Mouse (Mus musculus) embryonic facial prominence, embryonic 15.5 days (tissue): Measurements from ENCODE around the gene Egflam. TPM values are rescaled to one million over a fixed set of nuclear protein-coding genes. Genes with fewer than 3 reads are reported as not detected.

ENCODE experiments used
- ATAC-seq: fragments of 200-750 bp; cut with Nextera tagmentation; 2 replicates; pipeline ENCODE4 v1.8.0; 2017; ENCODE audit warnings: low read depth, moderate TSS enrichment; ENCODE audit not compliant: insufficient number of reproducible peaks, low FRiP score, low TSS enrichment
- H3K27ac ChIP-seq: fragments of 300-500 bp; sonication (generic); replicated peaks from 2 replicates; pipeline ENCODE4 v1.5.1; 2015; ENCODE audit warnings: mild to moderate bottlenecking, inconsistent platforms
- H3K27me3 ChIP-seq: fragments of 300-500 bp; sonication (generic); 2 replicates; pipeline ENCODE4 v1.6.1; 2015; ENCODE audit warnings: inconsistent platforms
- H3K36me3 ChIP-seq: fragments of 300-500 bp; sonication (generic); 2 replicates; pipeline ENCODE4 v1.6.1; 2015; ENCODE audit warnings: mild to moderate bottlenecking, inconsistent platforms
- H3K4me1 ChIP-seq: fragments of 300-500 bp; sonication (generic); 2 replicates; pipeline ENCODE4 v1.6.1; 2015; ENCODE audit warnings: inconsistent platforms
- H3K4me2 ChIP-seq: fragments of 300-500 bp; sonication (generic); replicated peaks from 2 replicates; pipeline ENCODE4 v1.6.1; 2015; ENCODE audit warnings: mild to moderate bottlenecking, inconsistent platforms
- H3K4me3 ChIP-seq: fragments of 300-500 bp; sonication (generic); replicated peaks from 2 replicates; pipeline ENCODE4 v1.5.1; 2015; ENCODE audit warnings: mild to moderate bottlenecking, inconsistent platforms
- H3K9ac ChIP-seq: fragments of 300-500 bp; sonication (generic); 2 replicates; pipeline ENCODE4 v1.6.1; 2015; ENCODE audit warnings: inconsistent platforms
- H3K9me3 ChIP-seq: fragments of 300-500 bp; sonication (generic); replicated peaks from 2 replicates; pipeline ENCODE4 v1.6.1; 2016; ENCODE audit warnings: inconsistent platforms
- WGBS: fragments of 180-500 bp; shearing (Covaris S2); methylation state at CpG from one replicate; pipeline ENCODE4 v1.1.7; 2015; 5-methylcytosine and 5-hydroxymethylcytosine counted together
- polyA plus RNA-seq: library from polyadenylated mRNA; unstranded; fragments of >200 nt; fragmentation: Nextera tagmentation; extraction: Ambion mirVana; gene quantifications from 2 replicates; pipeline ENCODE4 v1.2.1, GENCODE M21; 2015

The Egflam gene
- polyA plus RNA-seq, 1 experiment from 2014 or later: 17.8 TPM

DNA sequence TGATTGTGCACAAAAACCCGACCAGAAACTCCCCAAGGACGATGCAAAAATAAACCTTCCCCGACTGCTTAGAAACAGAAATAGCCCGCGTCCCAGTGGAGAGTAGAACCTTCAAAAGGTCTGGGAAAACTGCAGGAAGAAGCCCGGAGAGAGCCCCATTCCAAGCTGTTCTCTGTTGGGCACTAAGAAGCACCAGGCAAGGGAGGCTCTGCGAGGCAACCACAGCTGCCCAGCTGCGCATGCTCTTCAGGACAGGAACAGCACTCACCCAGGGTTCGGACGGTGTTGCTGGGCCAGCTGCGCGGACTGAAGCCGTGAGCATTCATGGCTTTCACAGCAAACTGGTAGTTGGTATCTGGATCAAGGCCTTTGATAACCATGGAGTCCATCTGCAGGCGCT lies 108.7 kb downstream of the Egflam start:
- H3K27me3 ChIP-seq: no peaks in the 10 kb centered on the region
- ATAC-seq: no peak
- H3K4me3 ChIP-seq: no peak overlapping the region
- no peaks in the 10 kb centered on the region for H3K9me3 ChIP-seq
- H3K27ac ChIP-seq: no peak overlapping the region
- no peak overlapping the region for H3K9ac ChIP-seq
- no peak overlapping the region for H3K4me2 ChIP-seq
- H3K36me3 ChIP-seq: no peaks in the 10 kb centered on the region
- H3K4me1 ChIP-seq: no peaks in the 10 kb centered on the region
- 70% methylated on average over 14 of the region's 14 CpGs for WGBS

DNA sequence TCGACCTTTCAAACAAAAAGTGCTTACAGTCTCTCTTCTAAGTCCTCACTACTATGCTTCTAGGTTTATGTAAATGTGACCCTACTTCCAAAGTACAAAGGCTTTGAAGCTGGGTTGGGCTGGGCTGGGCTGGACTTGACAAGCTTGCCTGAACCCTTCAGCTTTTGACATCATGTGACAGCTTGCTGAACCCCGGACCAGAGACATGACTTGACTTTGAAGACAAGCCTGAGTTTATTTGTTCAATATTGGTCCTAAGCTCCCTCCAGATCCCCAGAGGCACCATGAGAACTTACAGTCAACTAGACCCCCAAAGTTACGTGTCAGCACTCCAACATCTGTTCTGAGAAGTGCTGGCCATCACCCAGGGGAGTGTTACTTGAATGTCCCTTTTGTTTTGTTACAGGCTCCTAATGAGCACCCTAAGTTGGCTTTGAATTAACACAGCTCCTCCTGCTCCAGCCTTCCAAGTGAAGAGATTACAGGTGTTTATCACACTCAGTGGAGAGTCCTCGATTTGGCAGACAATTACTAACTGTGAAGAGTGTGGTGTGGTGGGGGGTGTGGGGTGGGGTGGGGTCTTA lies 109.3 kb downstream of the Egflam start:
- H3K9ac ChIP-seq: no peak overlapping the region
- H3K4me1 ChIP-seq: no peaks in the 10 kb centered on the region
- ATAC-seq: no peak
- H3K27me3 ChIP-seq: no peaks in the 10 kb centered on the region
- no peak overlapping the region for H3K4me3 ChIP-seq
- no peaks in the 10 kb centered on the region for H3K9me3 ChIP-seq
- no peak overlapping the region for H3K27ac ChIP-seq
- H3K36me3 ChIP-seq: no peaks in the 10 kb centered on the region
- H3K4me2 ChIP-seq: no peak overlapping the region
- WGBS: 39% methylated on average over 4 of the region's 4 CpGs

DNA sequence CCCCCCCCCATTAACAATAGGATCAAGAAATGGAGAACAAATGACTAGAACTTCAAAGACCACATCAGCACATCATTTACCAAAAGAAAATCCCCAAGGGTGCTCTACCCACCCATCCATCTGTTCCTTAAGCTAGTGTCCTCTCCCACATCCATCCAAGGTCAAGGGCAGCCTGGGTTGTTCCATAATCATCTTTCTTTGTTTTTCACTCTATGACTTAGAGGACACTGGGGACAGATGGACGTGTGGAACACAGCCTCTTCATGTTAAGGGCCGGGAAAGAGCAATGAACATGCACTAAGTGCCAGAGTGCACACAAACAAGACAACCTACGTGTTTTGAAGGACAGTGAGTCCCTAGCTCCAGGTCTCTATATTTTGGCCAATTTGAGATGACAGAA lies 110.3 kb downstream of the Egflam start:
- H3K27ac ChIP-seq: no peak overlapping the region
- H3K27me3 ChIP-seq: no peaks in the 10 kb centered on the region
- 84% methylated on average over 3 of the region's 3 CpGs for WGBS
- no peaks in the 10 kb centered on the region for H3K4me1 ChIP-seq
- no peak overlapping the region for H3K4me3 ChIP-seq
- no peak overlapping the region for H3K4me2 ChIP-seq
- H3K36me3 ChIP-seq: no peaks in the 10 kb centered on the region
- no peak overlapping the region for H3K9ac ChIP-seq
- H3K9me3 ChIP-seq: no peaks in the 10 kb centered on the region
- ATAC-seq: no peak

- 65% methylated on average over 6 of the region's 6 CpGs for WGBS
- Histone ChIP-seq H3K27ac (no peak overlapping the region), H3K36me3 (no peaks in the 10 kb centered on the region), H3K27me3 (no peaks in the 10 kb centered on the region), H3K9ac (no peak overlapping the region), H3K9me3 (no peaks in the 10 kb centered on the region), H3K4me2 (no peak overlapping the region), H3K4me1 (no peaks in the 10 kb centered on the region), H3K4me3 (no peak overlapping the region)
- no peak for ATAC-seq
These were observed 116.6 kb downstream of the Egflam start for GRCm38 (mm10) chr15:7281579-7281978.

DNA sequence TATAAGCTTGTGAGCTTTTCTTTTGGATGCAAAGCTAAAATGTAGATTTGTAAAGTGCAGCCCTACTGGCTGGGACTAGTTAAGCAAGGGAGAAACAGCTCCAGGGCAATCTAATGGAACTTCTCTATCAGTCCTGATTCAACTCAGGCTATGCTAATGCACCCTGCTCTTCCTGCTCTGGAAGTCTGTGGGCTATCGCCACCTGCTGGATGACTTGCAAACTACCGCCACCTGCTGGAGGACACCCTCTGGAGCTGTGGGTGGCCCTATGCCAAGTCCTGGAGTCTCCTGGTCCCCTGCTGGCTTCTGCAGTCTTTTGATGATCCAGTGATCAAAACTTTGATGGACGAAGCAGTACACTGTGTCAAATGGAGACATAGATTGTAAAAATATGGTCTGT lies 134.4 kb downstream of the Egflam start:
- H3K27me3 ChIP-seq: no peaks in the 10 kb centered on the region
- no peaks in the 10 kb centered on the region for H3K4me1 ChIP-seq
- WGBS: 5% methylated on average over 3 of the region's 3 CpGs
- no peak for ATAC-seq
- H3K9me3 ChIP-seq: no peaks in the 10 kb centered on the region
- no peak overlapping the region for H3K4me3 ChIP-seq
- no peak overlapping the region for H3K9ac ChIP-seq
- H3K27ac ChIP-seq: no peak overlapping the region
- H3K4me2 ChIP-seq: no peak overlapping the region
- H3K36me3 ChIP-seq: no peaks in the 10 kb centered on the region

DNA sequence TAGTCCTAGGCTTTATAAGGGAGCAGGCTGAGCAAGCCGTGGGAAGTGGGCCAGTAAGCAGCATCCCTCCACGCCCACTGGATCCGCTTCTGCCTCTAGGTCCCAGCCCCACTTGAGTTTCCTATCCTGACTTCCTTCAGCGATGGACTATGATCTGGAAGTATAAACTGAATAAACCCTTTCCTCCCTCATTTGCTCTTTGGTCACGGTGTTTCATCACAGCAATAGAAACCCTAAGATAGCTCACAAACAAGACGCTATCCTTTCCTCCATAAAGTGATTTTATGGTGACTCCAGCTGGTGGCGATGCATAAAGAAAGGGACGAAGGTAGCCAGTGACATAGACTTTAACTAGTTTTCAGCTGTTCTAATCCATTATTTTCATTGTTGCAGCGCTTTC lies 134.9 kb downstream of the Egflam start:
- no peaks in the 10 kb centered on the region for H3K4me1 ChIP-seq
- no peaks in the 10 kb centered on the region for H3K27me3 ChIP-seq
- no peak overlapping the region for H3K4me3 ChIP-seq
- ATAC-seq: no peak
- H3K36me3 ChIP-seq: no peaks in the 10 kb centered on the region
- no peaks in the 10 kb centered on the region for H3K9me3 ChIP-seq
- no peak overlapping the region for H3K9ac ChIP-seq
- WGBS: 91% methylated on average over 9 of the region's 9 CpGs
- no peak overlapping the region for H3K4me2 ChIP-seq
- H3K27ac ChIP-seq: no peak overlapping the region

DNA sequence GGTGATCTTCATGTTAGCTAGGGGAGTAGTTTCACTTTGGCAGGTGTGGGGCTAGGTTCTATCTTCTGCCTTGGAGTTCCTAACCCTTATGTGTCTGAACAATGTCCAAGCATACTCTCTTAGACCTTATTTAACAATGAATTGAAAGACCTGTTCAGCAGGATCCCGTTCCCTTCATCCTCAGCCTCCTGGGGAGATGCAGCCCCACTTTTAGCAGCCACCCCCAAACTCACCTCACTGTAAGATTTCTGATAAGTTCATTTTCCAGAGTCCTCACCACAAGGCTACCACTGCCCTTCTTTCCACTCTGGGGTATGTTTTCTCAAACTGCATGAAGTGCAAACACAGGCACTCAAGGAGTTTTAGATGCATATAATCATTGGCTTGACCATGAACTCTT lies 136.8 kb downstream of the Egflam start:
- Histone ChIP-seq H3K27ac (no peak overlapping the region), H3K9me3 (no peaks in the 10 kb centered on the region), H3K36me3 (no peaks in the 10 kb centered on the region), H3K4me3 (no peak overlapping the region), H3K4me1 (no peaks in the 10 kb centered on the region), H3K9ac (no peak overlapping the region), H3K4me2 (no peak overlapping the region), H3K27me3 (no peaks in the 10 kb centered on the region)
- ATAC-seq: no peak
- 77% methylated on average over 1 of the region's 1 CpGs for WGBS

- Histone ChIP-seq H3K4me3 (no peak overlapping the region), H3K4me1 (no peaks in the 10 kb centered on the region), H3K9ac (no peak overlapping the region), H3K36me3 (no peaks in the 10 kb centered on the region; the same call in 1 of the 2 replicates), H3K4me2 (no peak overlapping the region), H3K27me3 (no peaks in the 10 kb centered on the region), H3K27ac (no peak overlapping the region), H3K9me3 (no peaks in the 10 kb centered on the region)
- ATAC-seq: no peak
- 80% methylated on average over 3 of the region's 3 CpGs for WGBS
These were observed 141.6 kb downstream of the Egflam start for GRCm38 (mm10) chr15:7256577-7256976.

DNA sequence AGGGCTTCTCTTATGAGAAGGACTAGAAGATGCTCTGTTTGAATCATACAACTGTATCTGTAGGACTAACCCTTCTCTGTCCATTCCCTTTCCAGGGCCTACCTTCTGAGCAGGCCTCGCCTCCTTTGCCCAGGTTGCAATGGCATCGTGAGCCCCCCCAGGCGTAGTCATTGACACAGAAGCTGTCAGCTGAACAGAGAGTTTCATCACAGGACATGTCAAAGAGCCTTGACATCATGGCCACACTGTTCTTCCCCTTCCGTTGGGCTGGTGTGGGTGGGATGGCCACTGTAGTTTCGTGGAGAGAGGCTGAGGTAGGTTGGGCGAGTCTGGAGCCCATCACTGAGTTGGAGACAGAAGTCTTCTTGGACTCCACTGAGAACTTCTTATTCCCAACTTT lies 144.9 kb downstream of the Egflam start:
- Histone ChIP-seq H3K27ac (no peak overlapping the region), H3K36me3 (peaks cover 10% of the 10 kb centered on the region; the same call in 1 of the 2 replicates), H3K4me3 (no peak overlapping the region), H3K4me1 (no peaks in the 10 kb centered on the region), H3K4me2 (no peak overlapping the region), H3K27me3 (no peaks in the 10 kb centered on the region), H3K9me3 (no peaks in the 10 kb centered on the region), H3K9ac (no peak overlapping the region)
- WGBS: 94% methylated on average over 6 of the region's 6 CpGs
- no peak for ATAC-seq

GRCm38 (mm10) chr15:7252106-7252636 lies 146.0 kb downstream of the Egflam start:
- no peak overlapping the region for H3K27ac ChIP-seq
- peaks cover 10% of the 10 kb centered on the region; the same call in 1 of the 2 replicates for H3K36me3 ChIP-seq
- no peaks in the 10 kb centered on the region for H3K4me1 ChIP-seq
- H3K4me3 ChIP-seq: no peak overlapping the region
- H3K4me2 ChIP-seq: no peak overlapping the region
- no peaks in the 10 kb centered on the region for H3K27me3 ChIP-seq
- no peaks in the 10 kb centered on the region for H3K9me3 ChIP-seq
- WGBS: 79% methylated on average over 12 of the region's 12 CpGs
- no peak overlapping the region for H3K9ac ChIP-seq
- no peak for ATAC-seq

- 95% methylated on average over 9 of the region's 9 CpGs for WGBS
- H3K27ac ChIP-seq: no peak overlapping the region
- no peak overlapping the region for H3K9ac ChIP-seq
- H3K4me2 ChIP-seq: no peak overlapping the region
- H3K36me3 ChIP-seq: peaks cover 10% of the 10 kb centered on the region; the same call in 1 of the 2 replicates
- no peak for ATAC-seq
- no peaks in the 10 kb centered on the region for H3K27me3 ChIP-seq
- H3K9me3 ChIP-seq: no peaks in the 10 kb centered on the region
- no peak overlapping the region for H3K4me3 ChIP-seq
- H3K4me1 ChIP-seq: no peaks in the 10 kb centered on the region
These were observed 147.2 kb downstream of the Egflam start for GRCm38 (mm10) chr15:7251042-7251441.

GRCm38 (mm10) chr15:7249216-7249615 lies 149.0 kb downstream of the Egflam start:
- no peak for ATAC-seq
- no peak overlapping the region for H3K27ac ChIP-seq
- WGBS: 86% methylated on average over 4 of the region's 4 CpGs
- H3K36me3 ChIP-seq: peaks cover 10% of the 10 kb centered on the region; the same call in 1 of the 2 replicates
- H3K4me2 ChIP-seq: no peak overlapping the region
- H3K4me3 ChIP-seq: no peak overlapping the region
- H3K27me3 ChIP-seq: no peaks in the 10 kb centered on the region
- no peaks in the 10 kb centered on the region for H3K4me1 ChIP-seq
- H3K9me3 ChIP-seq: no peaks in the 10 kb centered on the region
- no peak overlapping the region for H3K9ac ChIP-seq
